Mouse (Mus musculus) G1E (cell line): ENCODE measurements around the gene Disc1.

Source experiments
- CTCF ChIP-seq: IDR thresholded peaks from 2 replicates; pipeline ENCODE4 v1.5.1; 2012; ENCODE audit warnings: low read depth, low read length, inconsistent platforms, mixed read lengths
- GATA1 ChIP-seq: IDR thresholded peaks from 2 replicates; pipeline ENCODE4 v1.6.1; 2012; ENCODE audit warnings: borderline replicate concordance, low read length, inconsistent platforms, mixed read lengths
- GATA2 ChIP-seq: IDR thresholded peaks from 2 replicates; pipeline ENCODE4 v1.6.1; 2012; ENCODE audit warnings: low read depth, low read length, inconsistent platforms, borderline replicate concordance
- TAL1 ChIP-seq: conservative IDR thresholded peaks from 2 replicates; pipeline ENCODE4 v1.6.1; 2012; ENCODE audit warnings: low read depth, low read length, inconsistent platforms, mixed read lengths

DNA sequence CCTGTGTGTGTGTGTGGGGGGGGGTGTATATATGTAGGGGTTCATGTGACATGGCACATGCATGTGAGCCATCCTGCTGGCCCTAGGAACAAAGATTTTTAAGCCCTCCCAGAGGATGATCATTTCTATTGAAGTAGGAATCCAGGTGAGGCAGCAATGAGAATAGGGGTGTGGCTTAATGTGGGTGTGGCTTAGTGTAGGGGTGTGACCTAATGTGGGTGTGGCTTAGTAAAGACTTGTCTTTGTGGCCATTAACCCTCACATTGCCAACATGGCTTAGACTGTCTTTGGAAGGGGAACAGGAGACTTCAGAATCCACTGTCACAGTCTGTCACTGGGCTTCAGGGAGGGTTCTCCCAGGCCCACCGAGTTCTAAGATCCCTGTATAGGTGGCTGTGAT lies 130.9 kb downstream of the Disc1 start:
- no peak for TF ChIP-seq CTCF
- no peak for TF ChIP-seq TAL1
- no peak for TF ChIP-seq GATA1
- no peak for TF ChIP-seq GATA2
